Mouse (Mus musculus): ENCODE data around the gene Ankrd31.

- TF ChIP-seq GATA1 (IDR thresholded peaks at IDR 0.05; ENCODE audit: borderline replicate concordance, low read length) (no peak), FLI1 (IDR thresholded peaks at IDR 0.05; ENCODE audit: low read length) (no peak)
Measured at GRCm38 (mm10) chr13:96855191-96855590, 107.1 kb downstream of the Ankrd31 start.

All from megakaryocyte, embryonic 14.5 days (primary cell).